Mouse (Mus musculus): Measurements from ENCODE around the gene Adam33.
A peak's percentile ranks its signal among the peaks of the same experiment; 100 is the strongest.
"Not testable (repeated sequence)": the region's sequence is repeated elsewhere in the genome, so short reads cannot be mapped to it uniquely, and the experiment has no call there.

The Adam33 gene

DNA sequence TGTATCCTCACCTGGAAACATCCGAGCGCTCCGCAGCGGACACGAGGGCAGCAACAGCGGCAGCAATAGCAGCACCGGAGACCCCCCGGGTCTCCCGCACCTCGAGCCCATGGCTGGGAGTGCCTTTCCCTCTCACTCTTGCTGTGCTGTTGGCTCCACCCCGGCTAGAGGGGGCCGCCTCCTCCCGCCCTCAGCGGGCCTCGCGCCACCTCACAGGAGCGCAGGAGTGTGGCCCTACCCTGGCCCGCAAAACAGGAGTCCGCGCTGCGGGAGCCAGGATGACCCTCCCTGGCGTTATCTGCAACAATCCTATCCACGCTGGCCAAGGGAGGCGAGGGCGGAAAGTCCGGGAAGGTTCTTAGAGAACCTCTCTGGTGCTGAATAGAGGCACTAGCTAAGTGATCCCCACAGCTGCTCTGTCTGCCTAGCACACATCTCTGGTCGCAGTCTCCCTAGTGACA is at the start of gene Adam33:
Gene Adam33 (minus strand): TSS at position 411 of the 461 bp plus-strand sequence.
- no peak for DNase-seq

DNA sequence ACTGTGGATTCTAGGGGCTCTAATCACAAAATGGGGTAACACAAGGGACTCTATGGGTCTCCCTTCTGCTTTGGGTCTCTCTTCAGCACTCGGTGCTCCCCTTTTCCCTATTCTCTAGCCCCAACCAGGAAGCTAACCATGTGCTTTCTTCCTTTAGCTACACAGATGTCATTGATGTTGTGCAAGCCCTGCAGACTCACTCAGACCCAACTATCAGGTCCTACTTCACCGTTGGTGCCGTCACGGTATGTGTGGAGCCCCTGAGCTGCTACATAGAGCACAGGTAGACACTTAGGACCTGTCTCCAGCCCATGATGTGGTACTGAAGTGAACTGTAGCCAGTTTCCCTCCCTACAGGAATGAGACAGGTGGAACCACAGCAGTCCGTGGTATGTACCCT is 42.4 kb upstream of the Adam33 start:
- DNase-seq: no peak

DNA sequence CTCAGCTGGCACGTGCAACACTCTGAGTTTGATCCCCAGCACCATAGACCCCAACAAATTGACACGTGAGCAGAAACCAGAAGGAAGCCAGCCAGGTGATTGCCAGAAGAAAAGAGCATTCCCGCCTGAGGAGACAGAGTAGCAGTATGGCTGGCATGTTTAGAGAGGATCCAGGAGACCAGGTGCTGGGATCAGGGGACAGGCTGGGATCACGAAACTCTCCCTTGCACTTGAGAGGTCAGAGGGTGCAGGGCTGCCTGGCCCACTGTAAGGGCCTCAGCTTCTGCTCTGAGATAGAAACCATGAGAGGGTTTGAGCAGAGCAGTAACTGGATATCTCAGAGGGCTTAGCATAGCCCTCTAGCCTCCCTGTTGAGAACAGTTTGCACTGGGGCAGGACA is 41.4 kb upstream of the Adam33 start:
- not testable (repeated sequence) for DNase-seq

DNA sequence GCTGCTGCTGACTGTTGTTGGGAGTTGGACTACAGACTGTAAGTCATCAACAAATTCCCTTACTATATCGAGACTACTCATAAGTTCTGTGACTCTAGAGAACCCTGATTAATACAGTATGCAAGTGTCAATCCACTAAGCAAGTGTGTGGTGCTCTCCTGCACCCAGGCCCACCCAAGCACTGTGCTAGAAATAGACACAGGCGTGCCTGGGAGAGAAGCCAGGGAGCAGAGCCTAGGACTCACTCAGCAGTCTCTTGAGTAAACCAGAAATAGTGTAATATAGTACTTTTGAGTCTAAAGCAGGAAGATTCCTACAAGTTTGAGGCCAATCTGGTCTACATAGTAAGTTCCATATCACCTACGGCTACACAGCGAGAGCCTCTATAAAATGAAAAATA is 40.4 kb upstream of the Adam33 start:
- DNase-seq: no peak

DNA sequence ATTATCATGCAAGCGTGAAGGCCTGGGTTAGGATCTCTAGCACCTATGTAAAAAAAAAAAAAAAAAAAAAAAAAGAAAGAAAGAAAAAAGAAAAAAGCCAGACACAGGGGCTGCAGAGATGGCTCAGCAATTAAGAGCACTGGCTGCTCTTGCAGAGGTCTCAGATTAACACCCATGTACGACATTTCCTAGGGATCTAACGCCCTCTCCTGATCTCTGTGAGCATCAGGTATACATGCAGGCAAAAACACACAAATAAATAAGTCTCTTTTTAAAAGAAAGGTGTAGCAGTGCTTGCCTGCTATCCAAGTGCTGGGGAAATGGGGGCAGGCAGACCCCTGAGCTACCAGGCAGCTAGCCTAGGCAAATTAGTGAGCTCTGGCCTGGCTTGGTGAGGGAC is 37.9 kb upstream of the Adam33 start:
- no peak for DNase-seq

DNA sequence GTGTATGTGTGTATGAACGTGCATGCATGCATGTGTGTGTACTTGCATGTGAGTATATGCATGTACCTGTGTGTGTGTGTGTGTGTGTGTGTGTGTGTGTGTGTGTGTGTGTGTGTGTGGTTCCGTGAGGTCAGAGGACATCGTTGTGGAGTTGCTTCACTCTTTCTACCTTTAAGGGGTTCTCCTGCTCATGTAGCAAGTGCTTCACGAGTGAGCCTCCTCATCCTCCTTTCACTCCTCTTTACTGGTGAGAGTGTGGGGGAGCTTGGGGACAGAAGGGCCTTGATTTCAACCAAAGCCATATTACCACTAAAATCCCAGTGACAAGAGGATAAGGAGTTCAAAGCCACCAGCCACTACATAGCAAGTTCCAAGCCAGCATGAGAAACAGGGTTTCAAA is 33.5 kb upstream of the Adam33 start:
- no peak for DNase-seq

DNA sequence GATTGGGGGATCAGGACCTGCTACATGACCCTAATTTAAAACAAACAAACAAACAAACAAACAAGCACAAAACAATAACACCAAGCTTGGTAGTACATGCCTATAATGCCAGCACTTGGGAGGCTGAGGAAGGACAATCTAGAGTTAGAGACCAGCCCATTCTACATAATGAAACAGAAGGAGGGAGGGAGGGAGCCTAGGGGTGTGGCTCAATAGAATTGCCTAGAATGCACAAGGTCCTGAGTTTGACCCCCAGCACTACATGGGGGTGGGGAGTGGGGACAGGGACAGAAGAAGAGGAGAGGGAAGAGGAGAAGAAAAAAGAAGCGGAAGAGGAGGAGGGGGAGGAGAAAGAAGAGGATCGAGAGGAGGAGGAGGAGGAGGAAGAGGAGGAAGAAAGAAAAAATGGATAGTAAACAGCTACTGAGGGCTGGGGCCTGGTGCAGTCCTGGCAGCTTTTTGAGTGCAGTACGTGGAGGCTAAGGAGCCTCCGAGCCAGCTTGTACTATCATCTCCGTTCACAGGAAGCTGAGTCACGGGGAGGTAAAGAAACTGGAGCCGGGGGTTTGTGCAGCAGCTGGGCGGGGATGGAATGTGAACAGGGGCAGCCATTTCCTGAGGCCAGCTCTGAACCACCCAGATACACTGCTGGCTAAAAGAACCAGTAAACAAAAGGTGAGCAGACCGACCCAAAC is 32.6 kb upstream of the Adam33 start:
- no peak for DNase-seq

DNA sequence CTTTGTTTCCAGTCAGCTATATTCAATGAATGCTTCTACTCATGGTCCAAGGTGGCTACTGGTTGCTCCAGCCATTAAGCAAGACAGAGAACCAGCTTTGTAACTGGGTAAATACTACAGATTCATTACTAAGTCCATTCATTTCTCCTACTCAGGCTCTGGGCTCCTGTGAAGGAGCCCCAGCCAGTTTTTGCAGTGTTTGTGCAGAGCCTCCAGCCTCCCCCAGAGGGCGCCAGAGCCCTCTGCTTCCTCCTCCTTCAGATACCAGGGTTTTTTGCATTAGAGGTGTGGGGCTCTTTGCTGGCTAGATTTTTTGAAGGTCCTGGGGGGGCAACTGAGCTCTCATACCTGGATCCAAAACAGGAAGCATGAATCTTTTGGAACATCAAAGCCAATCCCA is 31.2 kb upstream of the Adam33 start:
- peak; percentile 70 for DNase-seq

DNA sequence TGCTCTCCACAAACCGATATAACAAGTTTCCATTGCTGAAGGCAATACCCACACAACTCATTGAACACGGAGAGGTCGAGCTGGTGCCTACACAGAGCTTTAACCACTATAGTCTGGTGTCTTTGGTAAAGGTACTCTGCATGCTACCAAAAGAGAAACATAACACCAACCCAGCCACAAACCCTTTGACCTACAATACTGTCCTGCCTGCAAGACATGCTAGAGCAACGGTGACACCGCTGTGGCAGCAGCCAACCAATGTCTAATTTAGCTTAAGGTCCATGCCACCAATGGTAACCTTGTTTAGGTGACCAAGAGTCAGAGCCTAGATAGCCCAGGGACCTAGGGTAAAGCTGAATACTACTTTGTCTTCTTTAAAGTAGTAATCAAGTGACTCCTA is 30.0 kb upstream of the Adam33 start:
- DNase-seq: no peak

DNA sequence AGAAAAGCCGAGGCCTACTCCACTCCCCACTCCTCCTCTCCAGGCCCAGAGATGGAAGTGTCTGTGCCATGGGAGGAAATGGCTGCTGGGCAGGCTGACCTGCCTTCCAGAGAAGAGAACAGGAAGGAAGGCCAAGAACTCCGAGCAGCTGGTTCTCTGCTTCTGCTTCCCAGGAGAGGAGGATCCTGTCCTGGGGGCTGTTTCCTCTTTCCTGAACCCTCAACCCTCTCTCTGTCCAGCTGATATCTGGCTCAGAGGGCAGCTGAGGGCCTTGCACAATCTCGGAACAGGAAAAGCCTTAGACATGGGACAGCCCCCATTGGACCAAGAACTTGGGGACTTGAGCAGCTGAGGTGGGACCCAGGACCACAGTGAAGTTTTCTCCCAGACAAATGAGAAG is 27.2 kb upstream of the Adam33 start:
- no peak for DNase-seq

DNA sequence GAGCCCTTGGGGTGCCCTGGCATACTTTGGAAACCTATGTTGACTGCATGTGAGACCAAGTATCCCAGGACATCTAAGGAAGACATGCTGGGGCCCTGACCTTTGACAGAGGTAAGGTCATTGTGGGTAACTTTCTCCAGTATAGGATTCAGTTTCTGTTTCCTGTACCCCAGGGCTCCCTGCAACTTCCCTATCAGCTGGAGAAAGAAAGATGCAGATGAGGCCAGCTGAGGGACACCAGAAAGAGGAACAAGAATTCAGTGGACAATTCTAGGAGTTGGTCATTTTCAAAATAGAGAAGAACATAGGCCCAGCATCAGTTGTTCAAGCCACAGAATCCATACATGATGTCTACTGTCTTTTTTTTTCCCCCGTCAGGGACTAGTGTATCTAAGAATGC is 26.0 kb upstream of the Adam33 start:
- DNase-seq: no peak

DNA sequence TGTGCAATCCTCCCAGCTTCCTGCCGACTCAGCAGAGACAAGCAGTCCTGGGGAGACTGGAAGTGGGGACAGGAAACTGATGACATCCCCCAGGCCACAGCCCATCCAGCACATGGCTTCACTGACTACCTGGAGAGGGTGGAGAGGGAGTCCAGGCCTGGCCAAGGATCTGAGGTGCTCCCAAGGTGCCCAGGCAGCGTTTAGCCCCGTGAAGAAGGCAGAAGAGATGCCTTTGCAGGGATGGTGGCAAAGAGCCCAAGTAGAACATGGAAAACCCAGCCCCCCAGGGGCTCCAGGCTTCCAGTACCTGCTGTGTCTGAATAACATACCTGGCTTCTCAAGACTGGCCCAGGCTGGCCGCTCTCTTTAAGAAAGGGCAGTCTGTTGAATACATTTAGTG is 25.0 kb upstream of the Adam33 start:
- no peak for DNase-seq

DNA sequence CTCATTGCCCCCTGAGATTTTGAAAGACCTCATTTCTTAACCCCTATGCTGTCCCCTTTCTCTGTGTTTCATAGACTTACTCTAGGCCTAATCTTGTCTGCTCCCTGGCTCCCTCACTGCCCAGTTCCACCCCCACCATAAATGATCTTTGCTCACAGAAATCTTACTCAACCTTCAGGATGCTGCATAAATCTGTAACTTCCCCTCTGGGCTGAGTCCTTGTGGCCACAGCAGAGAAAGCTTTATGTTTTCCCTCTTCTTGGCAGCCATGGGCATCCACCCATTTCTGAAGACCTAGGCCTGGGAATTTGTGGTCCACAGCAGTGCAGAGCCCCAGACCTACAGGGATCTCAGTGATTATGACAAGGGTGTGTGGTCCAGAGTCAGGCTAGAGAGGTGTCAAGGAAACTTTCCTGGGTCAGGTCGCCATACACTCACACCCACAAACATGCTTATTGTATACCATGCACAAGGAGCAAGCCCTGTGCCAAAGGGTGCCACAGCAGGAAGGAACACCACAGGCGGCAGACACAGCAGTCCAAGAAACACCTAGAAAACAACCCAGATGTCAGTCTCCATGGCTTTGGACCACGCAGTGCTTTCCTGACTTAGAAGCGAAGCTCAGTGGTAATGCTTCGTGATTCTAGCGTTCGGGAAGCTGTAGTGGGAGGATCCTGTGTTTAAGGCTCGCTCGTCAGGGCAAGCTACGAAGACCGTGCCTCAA is 23.2 kb upstream of the Adam33 start, which contains the start of gene Siglec1:
Gene Siglec1 (minus strand): TSS at position 99 of the 724 bp plus-strand sequence.
- DNase-seq: no peak

DNA sequence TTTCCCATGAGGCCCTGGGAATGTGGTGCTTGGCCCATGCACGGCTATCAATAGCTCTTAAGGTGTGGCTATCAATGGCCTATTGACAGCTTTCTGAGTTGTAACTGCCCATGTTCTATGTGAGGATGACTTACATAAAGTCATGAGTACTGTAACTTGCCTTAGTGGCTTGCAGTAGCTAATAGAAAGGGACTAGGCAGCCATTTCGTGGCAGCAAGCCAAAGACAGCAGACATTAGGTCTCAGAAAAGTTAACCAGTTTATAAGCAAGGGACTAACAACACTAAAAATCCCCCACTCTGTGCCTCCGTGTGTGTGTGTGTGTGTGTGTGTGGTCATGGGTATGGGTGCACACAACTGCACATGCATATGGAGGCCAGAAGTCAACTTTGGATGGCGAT is 20.6 kb upstream of the Adam33 start:
- no peak for DNase-seq

DNA sequence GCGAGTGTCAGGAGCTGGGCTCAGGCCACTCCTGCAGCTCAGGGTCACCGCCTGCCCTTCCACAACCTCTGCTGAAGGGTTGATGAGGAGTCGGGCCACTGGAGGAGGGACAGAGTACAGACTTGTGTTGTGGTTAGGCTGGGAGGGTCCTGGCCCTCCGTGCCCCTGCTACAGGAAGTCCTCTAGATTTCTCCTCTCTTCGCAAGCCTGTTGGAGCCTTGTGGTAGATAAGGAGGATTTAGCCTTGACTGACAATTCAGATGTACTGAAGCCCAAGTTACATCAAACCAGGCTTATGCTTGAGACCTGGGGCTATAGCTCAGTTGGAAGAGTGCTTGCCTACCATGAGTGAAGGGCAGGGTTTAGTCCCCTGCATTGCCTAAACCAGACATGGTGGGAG is 16.9 kb upstream of the Adam33 start:
- no peak for DNase-seq

DNA sequence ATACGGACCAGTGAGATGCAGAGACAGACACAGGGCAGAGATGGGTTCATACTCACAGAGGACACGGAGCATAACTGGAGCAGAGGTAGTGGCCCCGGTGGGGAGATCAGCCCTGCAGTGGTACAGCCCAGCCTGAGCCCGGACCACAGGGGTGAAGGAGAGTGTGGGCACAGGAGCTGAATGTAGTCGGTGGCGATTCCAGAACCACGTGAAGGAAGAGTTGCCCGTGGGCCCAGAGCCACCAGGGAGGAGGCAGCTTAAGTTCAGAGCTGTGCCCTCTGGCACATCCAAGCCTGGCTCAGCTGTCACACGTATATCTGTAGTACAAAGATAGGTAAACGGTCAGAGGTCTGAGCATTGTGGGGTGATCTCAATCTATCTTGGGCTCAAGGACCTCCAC is 8.9 kb upstream of the Adam33 start:
- no peak for DNase-seq

DNA sequence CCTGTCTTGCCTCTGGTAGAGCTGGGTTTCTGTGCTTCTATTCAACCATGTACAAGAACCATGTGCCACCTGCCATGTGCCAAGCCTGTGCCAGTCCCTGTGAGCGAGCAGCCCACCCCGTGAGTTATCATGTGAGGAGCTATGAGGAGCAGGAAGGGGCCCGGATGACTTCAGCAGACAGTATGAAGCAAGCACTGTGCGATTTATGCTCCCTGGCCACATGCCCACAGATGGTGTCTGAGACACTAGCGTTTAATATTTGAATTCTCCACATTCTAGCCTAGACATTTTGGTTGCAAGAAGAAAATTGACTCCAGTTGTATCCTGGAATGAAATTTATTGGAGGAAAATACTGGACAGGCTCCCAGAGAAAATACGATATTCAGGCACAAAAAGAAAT is 3.9 kb upstream of the Adam33 start:
- no peak for DNase-seq

DNA sequence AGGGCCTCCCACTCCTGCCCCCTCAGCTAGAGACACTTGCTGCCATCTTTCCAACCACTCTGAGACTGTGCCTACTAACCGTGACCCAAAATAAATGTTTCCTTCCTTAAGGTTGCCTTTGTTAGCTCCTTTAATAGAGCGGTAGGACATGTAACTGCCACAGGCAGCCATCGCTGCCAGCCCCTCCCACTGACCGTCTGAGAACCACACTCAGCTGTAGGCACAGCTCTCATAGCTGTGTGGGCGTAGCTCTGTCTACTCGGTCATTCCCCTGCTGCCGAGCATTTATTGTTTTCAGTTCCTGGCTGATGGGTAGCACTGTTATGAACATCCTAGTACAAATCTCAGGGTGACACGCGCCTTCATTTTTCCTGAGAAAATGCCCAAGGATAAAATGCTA is 2.7 kb upstream of the Adam33 start:
- no peak for DNase-seq

DNA sequence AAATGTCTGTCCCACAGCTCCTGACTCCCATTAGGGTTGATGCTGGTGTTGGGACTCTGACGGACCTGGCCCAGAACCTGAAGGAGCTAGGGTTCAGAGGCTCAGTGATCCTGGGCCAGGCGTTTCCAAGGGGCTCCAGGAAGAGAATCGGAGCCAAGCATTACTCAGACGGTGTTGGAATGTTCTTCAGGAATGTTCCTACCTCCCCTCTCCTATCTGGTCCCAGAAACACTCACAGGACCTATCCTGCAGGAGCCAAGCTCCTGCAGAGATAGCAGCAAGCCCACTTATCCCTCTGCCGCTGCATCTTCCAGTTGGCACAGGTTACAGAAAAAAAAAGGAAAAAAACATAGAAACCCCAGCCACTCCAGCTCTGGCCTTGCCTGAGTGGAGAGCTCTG is 2.0 kb downstream of the Adam33 start:
- DNase-seq: no peak

DNA sequence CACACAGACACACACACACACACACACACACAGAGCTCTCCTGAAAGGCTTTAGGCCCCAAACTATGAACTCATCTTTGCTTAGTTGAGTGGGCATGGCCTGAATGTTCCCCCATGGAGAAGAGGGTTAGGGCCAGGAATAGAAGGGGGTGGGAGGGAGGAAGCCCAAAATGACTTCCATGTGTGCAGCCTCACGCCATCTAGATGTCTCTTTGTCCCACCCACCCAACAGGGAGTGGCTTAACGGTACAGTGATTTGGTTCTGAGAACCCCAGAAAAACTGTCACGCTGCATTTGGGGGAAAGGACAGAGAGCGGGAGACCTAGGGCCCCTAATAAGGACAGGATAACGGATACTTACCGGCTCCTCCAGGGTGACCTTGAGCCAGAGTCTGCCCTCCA is 2.8 kb downstream of the Adam33 start:
- DNase-seq: no peak

DNA sequence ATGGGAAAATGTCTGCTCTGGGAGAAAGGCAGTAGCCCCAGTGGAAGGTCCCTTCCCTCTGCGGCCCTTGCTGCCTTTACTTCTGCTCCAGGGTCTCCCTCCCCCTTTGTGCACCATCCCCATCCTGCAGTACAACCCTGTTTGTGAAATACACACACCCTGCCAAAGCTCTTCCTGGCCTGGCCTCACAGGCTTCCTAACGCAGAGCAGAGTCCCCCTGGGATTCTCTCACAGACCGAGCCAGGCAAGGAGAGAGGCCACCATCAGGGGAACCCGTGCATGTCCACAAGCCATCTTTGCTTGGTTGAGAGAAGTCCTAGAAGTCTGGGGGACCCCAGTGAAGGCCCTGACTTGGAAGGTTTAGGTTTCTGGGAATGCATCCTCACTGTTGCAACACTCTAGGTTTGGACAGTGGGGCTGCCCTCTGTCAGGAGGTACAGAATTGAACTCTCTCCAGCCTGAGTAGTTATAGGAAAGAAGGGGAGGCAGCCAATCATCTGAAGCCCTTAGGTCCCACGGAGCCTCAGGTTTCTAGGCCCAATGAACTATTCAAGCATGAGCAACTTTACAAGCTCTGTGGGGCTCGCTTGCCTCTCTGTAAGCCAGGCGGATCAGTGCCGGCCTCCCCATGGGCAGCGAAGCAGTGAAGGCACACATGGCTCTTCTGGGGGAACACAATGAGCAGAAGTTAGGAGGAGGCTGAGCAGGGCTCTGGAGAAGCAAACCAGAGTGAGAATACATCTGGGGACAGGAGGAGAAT is 3.7 kb downstream of the Adam33 start:
- no peak for DNase-seq

DNA sequence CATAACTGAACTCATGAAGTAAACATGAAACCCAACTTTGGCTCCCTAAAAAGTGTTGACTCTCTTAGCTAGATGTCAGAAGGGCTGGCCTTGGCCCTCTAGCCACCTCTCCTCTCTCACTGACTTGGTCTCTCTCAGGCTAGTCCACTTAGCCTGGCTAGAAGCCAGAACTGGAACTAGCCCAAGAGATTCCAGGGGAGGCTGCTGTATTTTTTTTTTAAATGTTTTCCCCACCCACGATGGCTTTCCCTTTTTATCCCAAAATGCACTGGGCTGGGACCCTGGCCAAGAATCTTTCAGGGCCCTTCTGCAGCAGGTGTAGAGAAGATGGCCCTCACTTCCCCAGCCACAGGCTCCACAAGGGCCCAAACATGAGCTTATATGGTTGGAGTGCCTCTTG is 4.2 kb downstream of the Adam33 start:
- DNase-seq: no peak

DNA sequence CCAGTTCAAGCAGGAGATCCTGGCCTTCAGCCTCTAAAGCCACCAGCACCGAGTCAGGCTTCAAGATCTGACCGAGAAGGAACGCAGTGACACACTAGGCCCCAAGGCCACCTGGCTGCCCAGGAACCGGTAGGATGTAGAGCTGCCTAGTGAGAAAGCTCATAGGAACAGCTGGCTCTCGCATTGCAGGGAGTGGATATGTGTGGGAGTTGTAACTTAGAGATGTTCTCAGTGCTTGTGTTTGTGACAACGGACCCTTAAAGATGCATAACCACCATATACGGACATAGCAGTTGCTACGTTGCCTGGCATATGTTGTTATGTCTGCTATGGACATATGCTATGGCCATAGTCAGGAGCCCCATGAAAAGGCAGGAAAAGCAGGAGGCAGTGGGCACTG is 4.9 kb downstream of the Adam33 start:
- no peak for DNase-seq

DNA sequence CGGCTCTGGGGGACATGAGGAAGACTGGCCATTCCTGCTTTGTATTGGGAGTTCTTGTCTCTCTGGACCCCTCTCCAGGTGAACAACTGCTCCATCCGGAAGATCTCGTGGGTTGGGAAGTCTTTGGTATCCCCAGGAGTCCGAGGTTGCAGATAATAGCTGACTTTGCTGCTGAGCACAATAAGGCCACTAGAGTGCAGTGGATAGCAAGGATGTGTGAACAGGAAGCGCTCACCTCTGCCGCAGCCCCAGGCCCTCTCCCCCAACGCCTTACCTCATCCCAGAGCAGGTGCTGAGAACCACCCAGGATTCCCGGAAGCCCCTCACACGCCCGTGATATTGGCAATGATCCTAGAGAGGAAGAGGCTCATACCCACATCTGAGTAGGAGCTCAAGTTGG is 7.4 kb downstream of the Adam33 start:
- no peak for DNase-seq

Measured in cerebellum, adult 9-10 months (tissue).